Mouse (Mus musculus): ENCODE data around the gene Etl4.

DNA sequence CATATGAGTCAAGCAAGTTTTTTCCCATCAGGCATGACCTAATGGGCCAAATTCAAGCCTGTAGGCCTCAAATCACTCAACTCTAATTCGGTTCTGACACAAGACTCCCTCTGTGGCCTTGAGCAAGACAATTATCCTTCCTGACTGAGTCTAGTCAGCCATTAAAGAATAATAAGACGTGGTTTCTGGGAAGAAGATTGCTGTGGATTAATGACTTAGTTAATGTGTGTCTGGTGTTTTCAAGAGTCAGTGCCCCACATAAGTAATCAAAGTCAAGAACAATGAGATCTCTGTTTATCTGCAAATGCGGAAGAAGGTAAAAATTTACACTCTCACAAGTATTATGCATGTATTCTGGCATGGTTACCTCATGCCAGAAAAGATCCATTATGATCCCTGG lies 437.3 kb downstream of the Etl4 start:
- TF ChIP-seq EP300 (IDR thresholded peaks at IDR 0.05; ENCODE audit: low read depth in 1 of 2, low read length in 2 of 2) = no peak
- TF ChIP-seq GATA1 (IDR thresholded peaks at IDR 0.05; ENCODE audit: low read depth, low read length) = no peak
- TF ChIP-seq CTCF (IDR thresholded peaks at IDR 0.05 in 2 of 3, conservative IDR thresholded peaks at IDR 0.05 in 1 of 3; ENCODE audit: control insufficient read depth in 1 of 3, insufficient read depth in 1 of 3, low read depth in 2 of 3, low read length in 3 of 3, poor library complexity in 1 of 3, severe bottlenecking in 1 of 3) = no peak
- TF ChIP-seq GABPA (IDR thresholded peaks at IDR 0.05; ENCODE audit: low read depth, low read length) = no peak
- no peak for TF ChIP-seq HCFC1 (IDR thresholded peaks at IDR 0.05; ENCODE audit: low read depth, low read length)
- no peak for TF ChIP-seq BHLHE40 (IDR thresholded peaks at IDR 0.05; ENCODE audit: borderline replicate concordance, low read depth, low read length)
- no peak for TF ChIP-seq MAX (IDR thresholded peaks at IDR 0.05; ENCODE audit: low read length)
- TF ChIP-seq POLR2A (IDR thresholded peaks at IDR 0.05; ENCODE audit: control insufficient read depth in 1 of 2, insufficient read depth in 1 of 2, low read depth in 1 of 2, low read length in 2 of 2, poor library complexity in 1 of 2) = no peak
- TF ChIP-seq E2F4 (IDR thresholded peaks at IDR 0.05; ENCODE audit: borderline replicate concordance, low read depth, low read length) = no peak
